Mouse (Mus musculus) liver, embryonic 14.5 days (tissue): ENCODE results near the gene Skil. TPM values are rescaled to one million over a fixed set of nuclear protein-coding genes. Genes with fewer than 3 reads are reported as not detected.

Experiments used
- ATAC-seq: fragments of 200-750 bp; cut with Nextera tagmentation; 2 replicates; pipeline ENCODE4 v1.8.0; 2017; ENCODE audit warnings: moderate number of reproducible peaks, mild to moderate bottlenecking, moderate library complexity; ENCODE audit not compliant: insufficient read depth
- DNase-seq, 3 experiments: peaks; one replicate each; pipeline ENCODE4 v3.0.0-alpha.2; 2012 to 2013; ENCODE audit warnings: low read depth in 3 of 3, low spot score in 3 of 3
- H3K27ac ChIP-seq: fragments of 300-500 bp; sonication (generic); 2 replicates; pipeline ENCODE4 v1.5.1; 2014; ENCODE audit warnings: moderate library complexity, mild to moderate bottlenecking, control low read depth, inconsistent platforms
- H3K27me3 ChIP-seq: fragments of 300-500 bp; sonication (generic); 2 replicates; pipeline ENCODE4 v1.6.1; 2014; ENCODE audit warnings: mild to moderate bottlenecking, low read length, moderate library complexity; ENCODE audit not compliant: control insufficient read depth, insufficient read depth
- H3K36me3 ChIP-seq: fragments of 300-500 bp; sonication (generic); replicated peaks from 2 replicates; pipeline ENCODE4 v1.6.1; 2014; ENCODE audit warnings: low read depth; ENCODE audit not compliant: control insufficient read depth, insufficient read depth
- H3K4me1 ChIP-seq, 2 experiments: fragments of 200-500 bp in 1 of 2; fragments of 300-500 bp in 1 of 2; sonication (generic) in 1 of 2; replicated peaks; 2 replicates each; pipeline ENCODE4 v1.6.1; 2012 to 2014; ENCODE audit warnings: antibody characterized with exemption in 1 of 2, inconsistent platforms in 1 of 2, low read length in 1 of 2; ENCODE audit not compliant: control insufficient read depth in 2 of 2, insufficient read depth in 2 of 2
- H3K4me2 ChIP-seq: fragments of 300-500 bp; sonication (generic); 2 replicates; pipeline ENCODE4 v1.6.1; 2014; ENCODE audit warnings: low read depth, mild to moderate bottlenecking, control low read depth, moderate library complexity
- H3K4me3 ChIP-seq, 2 experiments: fragments of 200-500 bp in 1 of 2; fragments of 300-500 bp in 1 of 2; sonication (generic) in 1 of 2; 2 replicates each; pipeline ENCODE4 v1.5.1; 2012 to 2014; ENCODE audit warnings: low read depth in 2 of 2, low read length in 2 of 2, mild to moderate bottlenecking in 2 of 2, control low read depth in 1 of 2, inconsistent platforms in 1 of 2, moderate library complexity in 1 of 2; ENCODE audit not compliant: insufficient read depth in 1 of 2
- H3K9ac ChIP-seq: fragments of 300-500 bp; sonication (generic); replicated peaks from 2 replicates; pipeline ENCODE4 v1.6.1; 2014; ENCODE audit warnings: mild to moderate bottlenecking, control low read depth, moderate library complexity
- H3K9me3 ChIP-seq: fragments of 300-500 bp; sonication (generic); 2 replicates; pipeline ENCODE4 v1.6.1; 2016; ENCODE audit warnings: low read length, mixed read lengths; ENCODE audit not compliant: control insufficient read depth
- CTCF ChIP-seq: IDR thresholded peaks from 2 replicates; pipeline ENCODE4 v1.5.1; 2016; ENCODE audit warnings: antibody characterized with exemption, low read depth, control low read depth
- EP300 ChIP-seq: IDR thresholded peaks from 2 replicates; pipeline ENCODE4 v1.6.1; 2016; ENCODE audit warnings: antibody characterized with exemption, low read depth
- WGBS: fragments of 180-500 bp; shearing (Covaris S2); extraction: QIAGEN DNeasy Blood & Tissue Kit; methylation state at CpG from one replicate; pipeline ENCODE4 v1.1.7; 2014; ENCODE audit not compliant: insufficient replicate concordance; 5-methylcytosine and 5-hydroxymethylcytosine counted together
- polyA plus RNA-seq, 2 experiments: library from polyadenylated mRNA; depleted of rRNA in 1 of 2; stranded (reverse) in 1 of 2; unstranded in 1 of 2; fragments of >200 nt; fragmentation: Nextera tagmentation in 1 of 2; extraction: Ambion mirVana in 1 of 2; gene quantifications; 2 replicates each; pipeline versions ENCODE4 v1.2.1 to v1.2.3; 2012 to 2014

The Skil gene
- polyA plus RNA-seq, 2 experiments, result 2.7 to 4.2 TPM

GRCm38 (mm10) chr3:31145641-31146290 is 50.9 kb downstream of the Skil start:
- Histone ChIP-seq H3K4me2 (peak overlapping the region; percentile 41), H3K36me3 (no peaks in the 10 kb centered on the region), H3K4me3 (0 out of 4 replicates have a peak overlapping the region, but pooled peaks of 1 of the 2 experiments have one; percentile 13), H3K27ac (no peak overlapping the region), H3K9ac (no peak overlapping the region), H3K4me1 (peaks cover 0 to 2% of the 10 kb centered on the region in 2 experiments; a peak in 2 of 4 replicates), H3K9me3 (no peaks in the 10 kb centered on the region), H3K27me3 (peaks cover 4% of the 10 kb centered on the region)
- TF ChIP-seq CTCF (peak; percentile 87), EP300 (no peak)
- DNase-seq, result peak; percentile 39 to 56 (median 40)
- 8% methylated on average over 14 of the region's 14 CpGs for WGBS
- peak; percentile 75; the same call in 1 of the 2 replicates for ATAC-seq

- 54% methylated on average over 7 of the region's 7 CpGs for WGBS
- peaks cover 4% of the 10 kb centered on the region for H3K27me3 ChIP-seq
- no peak overlapping the region for H3K9ac ChIP-seq
- no peaks in the 10 kb centered on the region for H3K36me3 ChIP-seq
- no peaks in the 10 kb centered on the region for H3K9me3 ChIP-seq
- no peak for DNase-seq
- ATAC-seq, result no peak
- H3K27ac ChIP-seq, result no peak overlapping the region
- TF ChIP-seq CTCF (no peak), EP300 (no peak)
- H3K4me1 ChIP-seq, result peaks cover 0 to 2% of the 10 kb centered on the region in 2 experiments; a peak in 2 of 4 replicates
- no peak overlapping the region for H3K4me3 ChIP-seq
- H3K4me2 ChIP-seq, result no peak overlapping the region
Observed at GRCm38 (mm10) chr3:31148595-31148994, 53.7 kb downstream of the Skil start.

GRCm38 (mm10) chr3:31149706-31150105 is 54.8 kb downstream of the Skil start, which contains the start of gene Cldn11:
Gene Cldn11, plus strand, starts transcription at chr3:31149920.
- Histone ChIP-seq H3K27me3 (peaks cover 4% of the 10 kb centered on the region), H3K27ac (no peak within 1 kb of the TSS), H3K4me3 (peak within 1 kb of the TSS in 1 of 2 experiments; percentile 16; a peak in 2 of 4 replicates), H3K36me3 (no peaks in the 10 kb centered on the region), H3K4me1 (peaks cover 0 to 2% of the 10 kb centered on the region in 2 experiments; a peak in 2 of 4 replicates), H3K4me2 (peak within 1 kb of the TSS; percentile 51), H3K9me3 (no peaks in the 10 kb centered on the region), H3K9ac (no peak within 1 kb of the TSS)
- no peak for ATAC-seq
- TF ChIP-seq CTCF (no peak), EP300 (no peak)
- DNase-seq, result no peak
- under 1% methylated on average over 33 of the region's 33 CpGs for WGBS

GRCm38 (mm10) chr3:31152108-31152507 is 57.2 kb downstream of the Skil start:
- ATAC-seq, result no peak
- H3K9ac ChIP-seq, result no peak overlapping the region
- H3K36me3 ChIP-seq, result no peaks in the 10 kb centered on the region
- H3K27ac ChIP-seq, result no peak overlapping the region
- no peak overlapping the region for H3K4me3 ChIP-seq
- TF ChIP-seq EP300 (no peak), CTCF (no peak)
- 50% methylated on average over 6 of the region's 6 CpGs for WGBS
- DNase-seq, result no peak
- H3K9me3 ChIP-seq, result no peaks in the 10 kb centered on the region
- H3K27me3 ChIP-seq, result peaks cover 4% of the 10 kb centered on the region
- H3K4me1 ChIP-seq, result no peaks in the 10 kb centered on the region
- no peak overlapping the region for H3K4me2 ChIP-seq

DNA sequence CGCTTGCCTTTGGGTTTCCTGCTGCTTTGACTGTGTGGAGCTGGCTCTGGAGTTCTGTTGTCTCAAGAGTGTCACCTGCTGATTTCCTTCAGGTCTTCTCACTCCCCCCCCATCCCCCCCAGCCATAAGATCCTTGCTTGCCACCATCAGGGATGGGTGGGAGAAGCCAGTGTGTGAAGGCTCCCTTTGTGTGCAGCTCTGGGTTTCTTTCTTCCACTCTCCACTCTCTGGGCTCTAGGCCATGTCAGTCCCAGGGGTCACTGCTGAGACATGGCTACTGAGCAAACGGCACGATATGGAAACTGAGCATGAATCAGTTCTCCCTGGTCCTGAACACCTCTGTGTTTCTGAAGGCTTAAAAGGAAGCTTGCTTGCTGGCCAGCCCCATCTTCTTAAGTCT is 61.3 kb downstream of the Skil start:
- TF ChIP-seq CTCF, result no peak
- TF ChIP-seq EP300, result no peak
- Histone ChIP-seq H3K36me3 (no peaks in the 10 kb centered on the region), H3K27ac (no peak overlapping the region), H3K27me3 (no peaks in the 10 kb centered on the region), H3K9me3 (no peaks in the 10 kb centered on the region), H3K4me3 (no peak overlapping the region), H3K4me2 (no peak overlapping the region), H3K4me1 (no peaks in the 10 kb centered on the region), H3K9ac (no peak overlapping the region)
- DNase-seq, result no peak
- 60% methylated on average over 3 of the region's 3 CpGs for WGBS
- ATAC-seq, result no peak
